Mouse (Mus musculus) megakaryocyte, embryonic 14.5 days (primary cell): Measurements from ENCODE around the gene Entpd8.

ENCODE experiments used
- FLI1 ChIP-seq: IDR thresholded peaks from 2 replicates; pipeline ENCODE4 v1.6.1; 2012; ENCODE audit warnings: low read length, inconsistent platforms, mixed read lengths
- GATA1 ChIP-seq: IDR thresholded peaks from 3 replicates; pipeline ENCODE4 v1.6.1; 2012; ENCODE audit warnings: mixed read lengths, low read length, inconsistent platforms, borderline replicate concordance

DNA sequence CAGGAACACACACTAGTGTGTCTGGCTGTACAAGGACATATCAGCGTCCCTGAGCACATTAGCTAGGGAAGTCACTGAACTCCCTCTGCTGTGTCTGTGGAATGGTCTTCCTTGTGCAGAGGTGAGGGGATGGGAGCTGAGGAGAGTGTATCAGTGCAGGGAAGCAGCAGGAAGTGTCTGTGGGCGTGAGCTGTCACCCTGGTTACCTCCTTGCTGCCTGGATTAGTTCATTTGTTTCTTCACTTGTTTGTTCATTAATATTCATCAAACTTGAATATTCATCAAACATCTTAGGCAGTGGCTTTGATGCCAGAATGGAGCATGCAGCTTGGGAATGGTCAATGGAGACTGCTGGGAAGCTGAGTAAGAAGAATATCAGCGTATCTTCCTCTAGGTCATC is 19.6 kb downstream of the Entpd8 start:
- TF ChIP-seq GATA1 = no peak
- TF ChIP-seq FLI1 = no peak
